Mouse (Mus musculus) layer of hippocampus, adult 11-12 months (tissue): ENCODE data around the gene Cacna2d3.
A peak's percentile ranks its signal among the peaks of the same experiment; 100 is the strongest.

Experiments
- DNase-seq: peaks from one replicate; pipeline ENCODE4 v3.0.0; 2022; ENCODE audit warnings: low spot score

Gene Cacna2d3

DNA sequence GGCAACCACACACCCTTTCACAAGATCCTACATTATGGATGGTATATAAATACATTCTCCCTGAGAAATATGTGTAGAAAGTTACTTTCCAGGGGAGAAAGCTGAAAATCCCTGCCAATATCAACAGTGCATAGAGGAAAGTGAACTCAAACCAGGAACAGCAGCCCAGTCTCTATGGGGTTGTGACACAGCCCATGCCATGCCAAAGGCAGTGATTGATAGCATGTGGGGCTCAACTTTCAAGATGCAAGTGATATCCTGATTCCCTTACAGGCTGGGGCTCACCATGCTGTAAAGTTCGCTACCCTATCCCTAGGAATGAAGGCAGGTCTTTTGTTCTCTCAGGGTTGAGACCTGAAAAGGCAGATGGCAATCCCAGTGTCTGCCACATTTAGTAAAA lies 229.9 kb downstream of the Cacna2d3 start:
- DNase-seq: no peak

DNA sequence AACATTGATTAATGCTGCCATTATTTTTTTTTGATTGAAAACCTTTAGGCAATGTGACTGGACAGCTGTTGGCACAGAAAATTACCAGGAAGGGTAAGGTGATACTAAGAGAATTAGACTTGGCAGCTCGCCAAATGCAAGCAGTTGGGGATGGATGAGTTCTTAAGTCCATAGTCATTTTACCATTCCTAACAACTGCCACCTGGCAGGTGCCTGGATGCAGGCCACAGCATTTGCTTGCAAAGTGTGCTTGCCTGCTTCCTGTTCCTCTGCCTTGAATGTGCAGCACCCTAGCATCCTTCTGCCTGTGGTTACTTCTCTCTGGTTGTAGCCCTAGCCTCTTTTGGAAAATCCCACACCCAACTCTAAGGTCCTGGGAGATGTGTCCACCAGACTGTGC lies 236.2 kb downstream of the Cacna2d3 start:
- DNase-seq: no peak

DNA sequence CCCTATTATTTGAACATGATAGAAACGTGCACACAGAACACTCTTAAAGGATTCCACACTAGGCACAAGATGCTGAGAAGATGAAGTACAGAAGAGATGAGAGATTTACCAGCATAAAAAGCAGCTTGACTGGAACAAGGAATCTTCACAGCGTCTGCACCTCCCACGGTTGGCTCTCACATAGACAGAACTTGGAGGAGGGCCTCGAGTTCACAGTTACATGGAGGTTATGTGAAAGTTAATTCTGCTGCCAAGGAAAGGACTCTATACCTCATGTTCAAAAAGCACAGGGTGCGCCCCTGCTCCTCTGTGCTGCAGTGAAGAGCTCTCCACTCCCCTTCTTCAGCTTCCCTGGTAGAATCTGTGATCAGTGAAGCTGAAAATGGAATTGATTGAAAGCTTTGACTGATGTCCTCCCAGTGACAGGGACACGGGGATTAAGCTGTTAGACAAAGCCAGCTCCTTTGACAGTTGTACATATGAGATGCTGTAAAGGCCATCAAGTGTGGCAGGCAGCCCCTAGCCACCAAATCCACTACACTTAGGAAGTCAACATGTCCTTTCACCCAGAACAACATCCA lies 243.2 kb downstream of the Cacna2d3 start:
- peak; percentile 41 for DNase-seq

DNA sequence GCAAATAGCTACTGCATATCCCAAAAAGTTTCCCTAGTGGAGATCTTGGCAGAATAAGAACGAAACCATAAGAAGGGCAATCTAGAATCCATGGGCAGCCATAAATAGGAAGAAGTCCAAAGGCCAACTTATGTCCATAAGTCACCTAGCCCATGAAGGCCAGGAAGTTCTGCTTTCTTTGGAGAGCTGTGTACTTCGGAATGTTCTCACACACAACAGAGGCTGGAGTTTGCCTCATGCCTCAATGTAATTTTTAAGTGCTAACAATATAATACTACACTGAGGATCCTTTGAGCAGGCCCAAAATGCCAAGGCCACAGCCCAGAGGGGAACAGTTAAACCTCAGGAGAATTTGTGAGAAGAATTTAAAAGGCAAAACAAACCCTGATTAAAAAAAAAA lies 257.4 kb downstream of the Cacna2d3 start:
- DNase-seq: no peak

DNA sequence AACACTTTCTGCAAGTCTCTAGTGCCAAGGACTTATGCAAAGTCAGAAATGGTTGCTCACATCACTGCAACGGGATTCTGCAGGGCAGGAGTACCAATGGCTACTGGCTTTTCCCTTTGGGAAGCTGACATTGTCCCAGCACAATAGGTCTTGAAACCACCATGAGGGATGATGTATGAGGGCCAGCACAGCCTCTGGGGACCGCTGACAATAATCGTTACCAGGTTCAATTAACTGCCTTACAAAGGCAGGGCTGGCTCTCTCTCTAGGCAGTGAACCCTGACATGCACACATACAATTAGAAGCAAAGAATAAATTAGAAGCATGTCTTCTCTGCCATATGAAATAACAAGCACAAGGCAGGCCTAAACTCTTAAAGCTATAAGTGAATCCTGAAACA lies 272.5 kb downstream of the Cacna2d3 start:
- no peak for DNase-seq

DNA sequence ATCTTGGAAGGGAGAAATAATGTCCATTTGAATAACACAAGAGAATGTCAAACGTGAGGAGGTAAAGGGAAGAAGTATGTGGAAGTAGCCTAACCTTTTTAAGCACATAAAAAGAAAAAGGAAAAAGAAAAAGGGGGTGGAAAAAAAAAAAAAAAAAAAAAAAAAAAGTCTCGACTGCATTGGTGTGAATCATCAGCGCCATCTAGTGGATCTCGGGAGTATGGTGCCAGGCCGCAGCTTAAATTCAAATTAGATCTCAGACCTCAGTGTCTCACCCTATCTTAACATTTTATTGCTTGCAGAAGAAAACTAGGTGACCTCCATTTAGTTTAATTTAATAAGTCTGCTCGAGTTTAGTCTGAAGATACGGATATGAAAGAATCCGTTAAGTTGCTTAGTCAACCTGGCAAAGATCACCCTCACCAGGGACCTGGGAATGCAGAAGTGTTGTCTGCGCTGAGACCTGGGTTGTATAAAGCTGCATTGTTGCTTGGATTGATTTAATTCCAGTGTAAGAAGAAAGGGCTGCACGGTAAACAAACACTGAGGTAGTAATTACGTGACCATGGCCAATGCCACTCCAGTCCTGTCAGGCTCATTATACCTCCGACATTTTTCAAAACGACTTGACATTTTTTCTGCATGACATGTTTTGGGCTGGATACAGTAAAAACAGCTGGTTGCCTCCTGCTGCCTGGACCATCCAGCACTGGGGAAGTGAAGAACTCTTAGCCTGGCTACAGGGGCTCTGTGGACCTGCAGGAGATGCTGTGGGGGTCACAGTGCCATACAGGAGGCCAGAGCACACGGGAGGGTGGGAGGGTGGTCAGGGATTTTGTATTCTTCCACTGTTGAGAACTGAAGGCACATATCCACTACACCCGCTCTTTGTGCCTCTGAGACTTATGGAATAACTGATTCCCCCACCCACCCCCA lies 278.3 kb downstream of the Cacna2d3 start:
- peak; percentile 80 for DNase-seq

DNA sequence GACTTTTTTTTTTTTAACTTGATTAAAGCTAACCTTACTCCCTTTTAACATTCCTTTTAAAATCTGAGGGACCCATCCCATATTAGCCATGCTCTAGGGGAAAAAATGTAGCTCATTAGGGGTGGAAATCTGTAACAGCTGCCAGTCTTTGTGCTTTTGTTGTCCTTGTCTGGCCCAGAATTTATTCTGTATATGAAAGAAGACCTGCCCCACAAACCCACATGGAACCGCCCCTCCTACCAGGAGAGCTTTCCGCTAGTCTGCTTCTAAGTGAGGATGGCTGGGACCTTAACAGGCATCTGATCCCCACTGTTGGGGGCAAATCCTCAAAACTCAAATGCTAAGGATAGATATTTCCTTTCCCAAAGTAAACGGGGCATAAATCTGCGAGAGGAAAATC lies 279.2 kb downstream of the Cacna2d3 start:
- no peak for DNase-seq

DNA sequence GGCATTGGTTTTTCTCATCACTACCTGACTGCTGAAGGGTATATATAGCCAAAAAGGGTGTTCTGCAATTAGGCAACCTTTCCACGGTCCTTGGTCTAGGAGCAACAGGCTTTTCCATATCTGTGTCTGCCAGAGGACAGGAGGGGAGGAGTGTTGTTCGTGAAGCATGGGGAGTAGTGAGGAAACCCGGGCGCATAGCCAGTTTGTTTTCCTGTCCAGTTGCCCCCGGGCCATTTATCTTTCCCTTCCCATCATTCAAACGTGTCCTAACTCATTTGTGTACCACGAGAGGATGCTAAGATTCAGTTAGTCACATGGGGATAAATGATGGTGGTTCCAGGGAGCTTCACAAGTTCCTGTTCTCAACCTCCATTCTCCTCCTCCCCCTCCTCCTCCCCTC lies 283.0 kb downstream of the Cacna2d3 start:
- no peak for DNase-seq

DNA sequence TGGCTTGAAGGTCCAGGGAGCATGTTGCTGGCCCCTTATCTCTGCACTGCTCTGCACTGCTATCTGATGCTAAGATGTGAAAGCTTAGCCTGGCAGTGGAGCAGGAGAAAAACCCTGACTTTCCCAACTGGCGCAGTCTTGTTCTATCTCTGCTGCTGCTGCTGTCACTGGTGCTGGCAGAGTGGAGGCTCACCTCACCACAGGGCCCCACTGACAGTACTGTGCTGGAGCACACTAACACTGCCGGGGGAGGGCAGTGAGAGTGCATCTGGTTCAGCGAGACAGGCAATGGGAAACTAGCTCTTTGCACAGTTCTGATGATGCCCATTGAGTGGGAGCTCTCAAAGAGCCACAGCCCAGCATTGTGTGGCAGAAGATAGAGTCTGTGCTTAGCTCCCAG lies 283.4 kb downstream of the Cacna2d3 start:
- DNase-seq: peak; percentile 21

DNA sequence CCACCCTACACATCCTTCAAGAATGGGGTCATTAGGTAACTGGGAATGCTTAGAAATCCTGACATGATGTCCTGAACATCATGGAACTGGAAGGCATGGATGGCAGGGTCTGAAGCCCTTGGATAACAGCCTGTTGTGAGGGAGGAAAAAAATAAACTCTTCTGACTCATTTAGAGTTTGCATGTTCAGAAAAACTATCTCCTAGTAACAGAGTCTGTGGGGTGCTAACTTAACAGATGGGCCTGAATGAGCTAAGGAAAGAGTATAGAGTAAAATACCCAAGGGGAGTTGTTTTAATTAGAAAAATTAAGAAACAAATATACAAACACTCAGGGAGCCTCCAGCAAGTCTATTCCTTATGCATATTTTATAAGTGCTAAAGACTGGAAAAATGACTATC lies 286.5 kb downstream of the Cacna2d3 start:
- DNase-seq: peak; percentile 16

DNA sequence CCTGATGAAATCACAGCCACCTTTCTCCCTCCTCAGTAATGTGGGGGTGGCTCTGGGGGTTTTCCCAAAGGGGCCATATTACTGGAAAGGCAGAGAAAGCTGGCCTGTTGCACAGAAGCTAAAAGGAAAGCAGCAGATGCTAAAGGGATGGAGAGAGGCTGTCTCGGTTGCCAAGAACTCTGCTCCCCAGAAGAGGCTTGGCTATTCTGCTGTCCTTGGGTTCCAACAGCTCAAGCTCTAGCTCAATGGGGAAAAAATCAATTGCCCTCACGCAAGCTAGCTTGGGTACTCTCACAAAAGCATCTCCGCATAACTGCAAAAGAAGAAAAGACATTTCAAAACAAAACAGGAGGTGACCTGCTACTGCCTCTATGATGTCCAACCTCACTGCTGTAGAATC lies 287.9 kb downstream of the Cacna2d3 start:
- no peak for DNase-seq

DNA sequence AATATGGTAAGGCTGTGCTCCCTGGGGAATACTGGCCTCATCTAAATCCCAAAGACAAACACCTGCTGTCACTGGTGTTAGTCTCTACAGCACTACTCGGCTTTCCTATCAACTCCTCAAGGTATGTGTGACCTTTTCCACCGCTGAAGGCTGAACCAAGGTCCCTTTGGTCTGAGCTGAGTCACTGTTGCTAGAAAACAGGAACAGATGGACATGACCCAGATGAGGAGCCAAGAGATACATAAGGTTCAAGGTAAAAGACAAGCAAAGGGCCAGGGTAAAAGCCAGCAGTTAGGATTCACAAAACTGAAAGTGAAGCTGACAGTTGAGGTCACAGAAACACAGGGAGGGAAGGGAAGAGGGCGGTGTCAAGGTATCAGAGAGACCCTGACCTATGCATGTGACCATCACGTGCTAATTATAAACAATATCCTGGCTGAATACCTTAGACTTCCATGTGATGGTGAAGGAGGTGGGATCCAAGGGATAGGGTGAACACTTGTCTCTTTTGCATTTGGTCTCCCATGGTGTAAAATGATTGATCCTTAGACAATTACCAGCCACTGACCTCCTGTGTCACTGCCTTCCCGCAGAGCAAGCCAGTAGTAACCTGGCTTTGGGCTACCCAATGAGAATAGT lies 288.5 kb downstream of the Cacna2d3 start:
- no peak for DNase-seq

DNA sequence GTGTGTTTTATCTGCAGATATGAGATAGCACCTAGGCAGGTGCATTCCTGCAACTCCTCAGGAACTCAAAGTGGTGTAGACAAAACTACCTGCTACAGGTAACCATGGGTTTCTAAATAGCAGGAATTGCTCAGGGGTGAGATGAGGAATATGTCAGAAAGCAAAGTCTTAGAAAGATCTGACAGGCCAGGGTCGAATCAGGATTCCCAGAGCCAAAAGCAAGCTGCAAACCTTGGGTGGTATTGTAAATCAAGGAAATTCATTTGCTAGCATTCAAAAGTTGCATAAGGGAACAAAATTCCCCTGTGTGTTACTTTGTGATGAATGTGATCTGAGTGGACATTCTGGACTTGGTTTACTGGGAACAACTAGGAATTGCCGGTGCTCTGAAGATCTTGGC lies 291.9 kb downstream of the Cacna2d3 start:
- no peak for DNase-seq

DNA sequence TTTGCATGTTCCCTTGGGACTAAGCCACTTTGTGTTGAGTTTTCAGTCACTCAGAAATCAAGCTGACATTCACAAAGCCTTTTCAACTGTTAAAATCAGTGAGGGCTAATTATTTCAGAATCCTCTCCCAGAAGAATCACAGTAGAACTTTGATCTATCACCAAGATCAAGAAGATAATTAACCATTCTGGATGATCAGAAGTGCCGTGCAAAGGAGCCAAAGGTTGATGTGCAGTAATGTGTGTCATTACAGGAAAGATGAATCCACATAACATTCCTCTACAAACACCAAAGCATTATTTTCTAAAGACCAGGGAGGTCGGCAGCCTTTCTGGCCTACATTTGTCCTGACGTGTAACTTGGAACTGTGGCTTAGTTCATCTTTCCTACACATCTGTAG lies 296.0 kb downstream of the Cacna2d3 start:
- no peak for DNase-seq

DNA sequence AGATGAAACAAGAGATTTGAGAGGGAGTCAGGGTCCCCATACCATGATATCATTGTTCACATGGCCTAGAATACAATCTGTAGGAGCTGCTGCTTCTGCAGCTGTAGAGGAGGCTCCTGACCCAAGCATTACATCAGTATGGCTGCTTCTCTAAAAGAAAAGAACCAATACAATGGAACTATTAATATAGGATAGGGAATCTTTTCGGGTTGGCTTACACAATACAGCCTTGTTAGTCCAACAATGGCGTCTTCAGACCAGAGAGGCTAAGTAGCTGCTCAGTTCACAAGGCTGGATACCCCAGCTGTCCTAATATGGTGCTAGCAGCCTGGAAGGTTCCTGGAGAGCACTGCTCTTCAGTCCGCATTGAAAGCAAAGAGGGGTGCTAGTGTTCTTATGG lies 296.5 kb downstream of the Cacna2d3 start:
- DNase-seq: no peak

DNA sequence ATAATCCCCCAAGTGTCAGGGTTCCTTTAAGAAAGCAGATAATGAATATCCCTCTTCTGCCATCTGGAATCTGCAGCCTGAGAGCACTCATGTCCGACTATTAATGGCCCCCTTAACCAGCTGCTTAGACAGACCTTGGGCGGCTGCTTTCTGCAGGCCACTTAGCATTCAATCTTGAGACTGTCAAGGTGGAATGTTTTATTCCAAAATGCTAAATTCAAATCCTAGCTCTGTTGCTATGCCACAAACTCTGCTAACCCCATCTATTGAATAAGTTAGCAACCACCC lies 315.8 kb downstream of the Cacna2d3 start:
- no peak for DNase-seq

DNA sequence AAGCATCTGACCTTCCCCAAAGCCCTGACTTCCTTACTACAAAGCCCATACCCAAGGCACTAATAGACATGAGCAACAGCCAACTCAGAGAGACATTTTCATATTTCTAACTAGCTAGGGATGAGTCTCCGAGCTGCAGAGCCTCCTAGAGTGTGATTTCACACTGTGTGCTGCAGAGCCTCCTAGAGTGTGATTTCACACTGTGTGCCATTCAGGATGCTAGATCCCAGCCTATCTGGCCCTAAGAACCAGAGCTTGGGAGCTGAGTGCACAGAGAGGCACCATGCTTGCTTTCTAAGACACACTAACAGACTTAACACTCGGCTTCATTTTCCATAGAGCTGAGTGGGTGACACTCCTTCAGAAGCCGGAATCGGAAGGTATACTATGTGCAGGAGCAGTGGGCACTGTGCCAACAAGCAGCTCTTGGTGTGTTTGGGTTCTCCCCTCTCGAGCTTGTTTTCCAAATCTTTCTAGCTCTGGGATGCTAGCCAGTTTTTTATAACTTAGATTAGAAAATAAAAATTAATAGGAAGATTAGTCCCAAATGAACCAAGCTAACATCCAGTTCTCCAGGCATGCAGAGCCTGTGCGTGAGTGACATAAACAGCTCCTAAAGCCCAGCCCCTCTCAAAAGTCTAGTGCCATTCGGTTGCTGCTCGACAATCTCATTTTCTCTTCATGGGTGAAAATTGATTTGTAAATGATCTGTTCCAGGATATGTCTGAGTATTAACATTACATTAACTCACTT lies 316.4 kb downstream of the Cacna2d3 start:
- DNase-seq: no peak

DNA sequence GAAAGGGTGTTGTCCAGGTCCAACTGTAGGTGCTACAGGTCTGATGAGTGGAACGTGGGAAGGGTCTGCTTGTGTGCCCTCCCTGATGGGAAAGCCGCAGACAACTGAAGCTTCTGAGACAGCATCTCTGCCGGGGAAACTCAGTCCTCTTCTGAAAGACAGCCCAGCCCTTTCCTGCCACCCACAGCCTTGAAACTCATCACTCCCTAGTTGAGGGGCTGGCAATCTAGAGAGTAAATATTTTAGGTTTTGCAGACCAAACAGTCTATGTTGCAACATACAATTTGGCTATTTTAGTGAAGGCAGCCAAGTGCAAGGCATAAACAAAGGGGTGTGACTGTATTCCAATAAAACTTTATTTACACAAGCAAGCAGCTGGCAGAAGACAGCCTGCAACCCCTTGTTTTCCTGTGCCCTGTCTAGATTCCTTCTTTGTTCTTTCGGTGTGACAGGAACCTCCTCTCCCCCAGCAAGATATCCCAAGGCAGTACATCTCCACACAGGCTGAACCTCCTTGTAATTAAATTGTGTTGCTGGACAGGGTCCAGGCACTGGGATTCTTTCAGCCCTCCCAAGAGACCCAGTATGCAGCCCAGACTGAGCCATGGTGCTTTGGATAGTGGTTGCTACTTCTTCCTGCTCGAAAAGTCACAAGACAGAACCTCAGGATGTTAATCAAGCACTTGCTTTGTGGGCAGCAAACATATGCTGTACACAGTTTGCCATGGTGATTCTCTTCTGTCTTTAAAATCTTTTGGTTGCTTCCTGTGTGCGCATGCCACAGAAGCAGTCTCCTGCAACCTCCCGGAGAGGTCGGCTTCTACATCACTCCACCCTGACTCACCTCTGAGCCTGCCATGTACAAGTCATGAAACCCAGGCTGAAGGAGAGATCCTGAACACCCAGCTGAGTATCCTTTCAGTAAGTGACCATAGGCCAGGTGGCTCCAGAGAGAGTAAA lies 317.5 kb downstream of the Cacna2d3 start:
- DNase-seq: no peak

DNA sequence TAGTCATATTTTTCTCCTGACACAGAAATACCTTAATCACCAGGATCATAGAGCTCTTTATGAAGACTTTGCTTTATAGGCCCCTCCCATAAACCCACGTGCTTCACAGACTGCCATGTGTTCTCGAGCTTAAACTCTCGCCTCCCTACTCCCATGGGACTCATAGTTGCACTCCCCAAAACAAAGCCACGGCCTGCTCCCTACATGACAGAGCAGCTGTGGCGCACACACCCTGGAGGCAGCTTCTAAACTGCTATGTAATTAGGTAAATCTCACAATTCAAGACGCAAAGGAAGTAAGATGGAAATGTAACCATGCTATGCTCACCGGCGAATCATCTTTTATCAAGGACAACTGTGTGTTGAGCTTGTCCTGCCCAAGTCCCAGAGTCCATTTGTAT lies 319.2 kb downstream of the Cacna2d3 start:
- DNase-seq: no peak

DNA sequence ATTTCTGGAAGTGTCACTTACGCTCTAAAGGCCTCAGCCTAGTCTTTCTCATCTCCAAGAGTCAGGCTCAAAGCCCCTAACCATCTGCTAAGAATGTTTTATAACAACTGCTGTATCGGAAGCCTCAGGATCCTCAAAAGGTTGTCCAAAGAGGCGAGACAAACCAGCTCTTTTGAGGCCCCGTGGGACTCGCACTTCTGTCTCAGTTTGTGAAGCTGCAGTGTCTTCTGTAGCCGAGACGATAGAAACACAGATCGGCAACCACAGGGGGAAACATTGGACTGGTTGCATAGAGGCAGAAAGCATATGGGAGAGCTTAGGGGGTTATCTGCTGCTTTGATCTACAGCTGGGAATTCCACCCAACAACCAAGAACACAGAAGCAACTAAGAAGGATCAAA lies 327.9 kb downstream of the Cacna2d3 start:
- no peak for DNase-seq

DNA sequence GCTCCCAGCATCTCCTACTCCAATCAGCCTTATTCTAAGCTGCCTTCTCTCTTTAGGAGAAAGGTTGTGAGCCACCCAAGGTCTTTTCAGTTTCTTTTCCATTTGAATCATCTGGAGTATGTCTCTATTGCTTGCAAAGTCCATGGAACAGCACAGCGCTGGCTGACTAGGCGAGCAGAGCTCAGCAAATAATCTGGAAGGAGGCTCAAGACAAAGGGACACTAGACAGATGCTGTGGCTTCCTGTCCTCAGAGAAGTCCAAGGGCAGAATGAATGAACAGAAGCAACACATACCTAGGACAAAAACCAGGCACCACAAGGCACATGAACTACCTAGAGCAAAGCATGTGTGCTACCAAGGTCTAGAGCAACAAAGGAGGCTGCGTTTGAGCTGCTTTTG lies 328.8 kb downstream of the Cacna2d3 start:
- DNase-seq: no peak

DNA sequence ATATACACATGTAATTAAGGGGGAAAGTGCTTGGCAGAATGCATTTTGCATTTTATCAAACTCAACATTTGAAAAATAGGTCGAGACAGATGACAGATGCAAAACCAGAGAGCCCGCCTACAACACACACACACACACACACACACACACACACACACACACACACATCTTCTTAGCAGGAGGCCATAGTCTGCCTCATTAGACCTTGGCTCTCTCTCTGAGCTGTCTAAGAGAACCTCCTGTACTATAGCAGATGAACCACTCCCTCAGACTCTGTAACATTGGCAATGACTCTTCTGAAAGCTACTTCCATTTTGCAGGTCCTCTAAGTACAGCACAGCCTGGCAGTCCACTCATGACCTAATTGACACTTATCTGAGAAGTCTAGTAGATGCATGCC lies 330.2 kb downstream of the Cacna2d3 start:
- DNase-seq: no peak
